Mouse (Mus musculus): Measurements from ENCODE around the gene Efhb. TPM values are rescaled to one million over a fixed set of nuclear protein-coding genes. Genes with fewer than 3 reads are reported as not detected.

The Efhb gene
- under 1 TPM; 0.25 to 0.44 TPM for total RNA-seq (2021)
- long read RNA-seq, experiment 1, partial matches to known transcripts: 0 of 1 reads
- long read RNA-seq, experiment 1, other reads (novel, unspliced or antisense): 1 of 1 reads
- long read RNA-seq, experiment 2: 0 reads

- DNase-seq (ENCODE audit: low spot score in 2 of 2): peak; percentile 58 to 68
- H3K4me3 ChIP-seq: peak within 1 kb of the TSS; percentile 54
- TF ChIP-seq CTCF (conservative IDR thresholded peaks at IDR 0.05): no peak
- H3K27ac ChIP-seq: no peak within 1 kb of the TSS
Measured at GRCm38 (mm10) chr17:53462603-53463495, at the start of gene Efhb. Efhb (minus strand) TSS chr17:53463321.

- peak; percentile 22 to 47 for DNase-seq (ENCODE audit: low spot score in 2 of 2)
- H3K4me3 ChIP-seq: no peak overlapping the region
Measured at GRCm38 (mm10) chr17:53512311-53512951, 49.3 kb upstream of the Efhb start.

GRCm38 (mm10) chr17:53502966-53503365 lies 39.8 kb upstream of the Efhb start:
- DNase-seq (ENCODE audit: low spot score in 2 of 2): no peak
- H3K4me3 ChIP-seq: no peak overlapping the region
- no peak overlapping the region for H3K27ac ChIP-seq
- TF ChIP-seq CTCF (conservative IDR thresholded peaks at IDR 0.05): peak; percentile 24; the same call in 1 of the 2 replicates

More at GRCm38 (mm10) chr17:53512311-53512951, 49.3 kb upstream of the Efhb start:
- H3K27ac ChIP-seq: 0 out of 2 replicates have a peak overlapping the region, but pooled peaks have one; percentile 40
- TF ChIP-seq CTCF (conservative IDR thresholded peaks at IDR 0.05): peak; percentile 81

GRCm38 (mm10) chr17:53489007-53489378 lies 25.9 kb upstream of the Efhb start:
- no peak for TF ChIP-seq CTCF (conservative IDR thresholded peaks at IDR 0.05)
- DNase-seq (ENCODE audit: low spot score in 2 of 2): no peak
- no peak overlapping the region for H3K27ac ChIP-seq
- no peak overlapping the region for H3K4me3 ChIP-seq

GRCm38 (mm10) chr17:53488291-53489006 lies 25.3 kb upstream of the Efhb start:
- Histone ChIP-seq H3K27ac (no peak overlapping the region), H3K4me3 (no peak overlapping the region)
- TF ChIP-seq CTCF (conservative IDR thresholded peaks at IDR 0.05): no peak
- no peak for DNase-seq (ENCODE audit: low spot score in 2 of 2)

- no peak for TF ChIP-seq CTCF (conservative IDR thresholded peaks at IDR 0.05)
- Histone ChIP-seq H3K27ac (peak overlapping the region; percentile 97; the same call in 1 of the 2 replicates), H3K4me3 (peak overlapping the region; percentile 95)
- DNase-seq (ENCODE audit: low spot score in 2 of 2): no peak
Measured at GRCm38 (mm10) chr17:53480433-53480832, 17.3 kb upstream of the Efhb start.

GRCm38 (mm10) chr17:53479604-53480041 lies 16.5 kb upstream of the Efhb start:
- TF ChIP-seq CTCF (conservative IDR thresholded peaks at IDR 0.05): peak; percentile 48
- Histone ChIP-seq H3K4me3 (peak overlapping the region; percentile 95), H3K27ac (peak overlapping the region; percentile 97)
- DNase-seq (ENCODE audit: low spot score in 2 of 2): peak; percentile 48 to 53

- TF ChIP-seq CTCF (conservative IDR thresholded peaks at IDR 0.05): peak; percentile 43
- DNase-seq (ENCODE audit: low spot score in 2 of 2): peak; percentile 99
- H3K27ac ChIP-seq: peak within 1 kb of the TSS; percentile 97
- H3K4me3 ChIP-seq: peak within 1 kb of the TSS; percentile 95
Measured at GRCm38 (mm10) chr17:53478858-53479603, 15.9 kb upstream of the Efhb start, which contains the start of gene Rab5a. Rab5a (plus strand) TSS chr17:53479234.

GRCm38 (mm10) chr17:53478066-53478857 lies 15.1 kb upstream of the Efhb start:
- Histone ChIP-seq H3K4me3 (peak overlapping the region; percentile 95), H3K27ac (peak overlapping the region; percentile 97)
- no peak for TF ChIP-seq CTCF (conservative IDR thresholded peaks at IDR 0.05)
- DNase-seq (ENCODE audit: low spot score in 2 of 2): no peak

GRCm38 (mm10) chr17:53468697-53469096 lies 5.6 kb upstream of the Efhb start:
- Histone ChIP-seq H3K4me3 (no peak overlapping the region), H3K27ac (no peak overlapping the region)
- no peak for DNase-seq (ENCODE audit: low spot score in 2 of 2)
- no peak for TF ChIP-seq CTCF (conservative IDR thresholded peaks at IDR 0.05)

GRCm38 (mm10) chr17:53465569-53465968 lies 2.4 kb upstream of the Efhb start:
- TF ChIP-seq CTCF (conservative IDR thresholded peaks at IDR 0.05): peak; percentile 53
- DNase-seq (ENCODE audit: low spot score in 2 of 2): no peak
- Histone ChIP-seq H3K4me3 (no peak overlapping the region), H3K27ac (no peak overlapping the region)
